Mouse (Mus musculus): ENCODE data around the gene 1700024G13Rik. TPM values are rescaled to one million over a fixed set of nuclear protein-coding genes. Genes with fewer than 3 reads are reported as not detected.
"Not testable (repeated sequence)": the region's sequence is repeated elsewhere in the genome, so short reads cannot be mapped to it uniquely, and the experiment has no call there.

1700024G13Rik gene
- total and polyA plus RNA-seq, 3 experiments = 0.53 TPM; not detected in 2

DNA sequence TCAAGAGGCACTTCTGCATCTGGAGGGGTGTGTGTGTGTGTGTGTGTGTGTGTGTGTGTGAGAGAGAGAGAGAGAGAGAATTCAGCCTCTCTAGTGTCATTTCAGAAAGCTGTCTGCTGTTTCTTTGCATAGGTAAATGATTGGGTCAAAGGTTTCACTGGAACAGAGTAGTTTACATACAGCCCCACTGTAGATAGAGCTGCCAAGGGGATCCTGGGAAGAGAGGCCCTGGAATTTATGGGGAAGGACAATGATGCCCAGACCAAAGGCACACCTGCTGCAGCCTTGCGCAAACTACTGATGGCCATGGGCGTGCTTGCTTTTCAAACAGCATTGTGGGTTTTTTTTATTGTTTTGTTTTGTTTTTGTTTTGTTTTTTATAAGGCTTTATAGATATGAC is 15.7 kb downstream of the 1700024G13Rik start:
- H3K79me2 ChIP-seq (replicated peaks; ENCODE audit: control insufficient read depth, insufficient read depth, low read length) = no peaks in the 10 kb centered on the region
- no peak overlapping the region for H3K27ac ChIP-seq
- H3K9ac ChIP-seq (ENCODE audit: low read depth, low read length) = no peak overlapping the region
- no peak for DNase-seq
- intact Hi-C loops (cut with DNase I) = no loop called here
- H3K4me1 ChIP-seq (ENCODE audit: control insufficient read depth, insufficient read depth, low read length) = no peaks in the 10 kb centered on the region
- no peak for TF ChIP-seq EP300 (IDR thresholded peaks at IDR 0.05; ENCODE audit: insufficient read depth, low read depth, low read length)
- no peak for TF ChIP-seq CTCF (IDR thresholded peaks at IDR 0.05)
- no peak for TF ChIP-seq POLR2A (IDR thresholded peaks at IDR 0.05; ENCODE audit: insufficient read depth, low read depth, low read length)
- H3K4me3 ChIP-seq = no peak overlapping the region
- 91% methylated on average over 2 of the region's 2 CpGs for WGBS
- no peaks in the 10 kb centered on the region for H3K36me3 ChIP-seq (ENCODE audit: control insufficient read depth, insufficient read depth, low read length)
- no peaks in the 10 kb centered on the region for H3K27me3 ChIP-seq (ENCODE audit: control insufficient read depth, insufficient read depth, low read length)

DNA sequence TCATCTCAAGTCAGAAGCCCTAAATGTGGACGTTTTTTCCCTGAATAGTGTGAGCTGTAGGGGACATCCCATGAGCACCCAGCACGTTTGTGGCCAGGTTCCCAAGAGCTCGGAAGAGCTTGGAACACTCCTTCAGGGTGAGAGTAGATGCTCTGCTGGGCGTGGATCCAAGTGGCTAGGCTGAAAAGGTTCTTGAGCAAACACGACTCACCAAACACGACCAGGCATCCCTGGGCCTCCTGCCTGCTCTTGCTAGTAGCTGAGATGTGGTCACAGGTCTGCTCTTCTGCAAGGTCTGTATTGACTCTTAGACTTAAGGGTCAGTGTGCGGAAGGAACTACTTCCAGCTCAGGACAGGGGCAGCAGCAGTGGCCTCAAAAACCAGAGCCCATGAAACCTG is 18.4 kb downstream of the 1700024G13Rik start:
- Histone ChIP-seq H3K36me3 (ENCODE audit: control insufficient read depth, insufficient read depth, low read length) (no peaks in the 10 kb centered on the region), H3K27me3 (ENCODE audit: control insufficient read depth, insufficient read depth, low read length) (no peaks in the 10 kb centered on the region), H3K79me2 (replicated peaks; ENCODE audit: control insufficient read depth, insufficient read depth, low read length) (no peaks in the 10 kb centered on the region), H3K9ac (ENCODE audit: low read depth, low read length) (no peak overlapping the region), H3K27ac (no peak overlapping the region), H3K4me3 (no peak overlapping the region), H3K4me1 (ENCODE audit: control insufficient read depth, insufficient read depth, low read length) (no peaks in the 10 kb centered on the region)
- DNase-seq = no peak
- TF ChIP-seq POLR2A (IDR thresholded peaks at IDR 0.05; ENCODE audit: insufficient read depth, low read depth, low read length) = no peak
- TF ChIP-seq CTCF (IDR thresholded peaks at IDR 0.05) = no peak
- no peak for TF ChIP-seq EP300 (IDR thresholded peaks at IDR 0.05; ENCODE audit: insufficient read depth, low read depth, low read length)
- intact Hi-C loops (cut with DNase I) = no loop called here
- WGBS = 53% methylated on average over 7 of the region's 7 CpGs

DNA sequence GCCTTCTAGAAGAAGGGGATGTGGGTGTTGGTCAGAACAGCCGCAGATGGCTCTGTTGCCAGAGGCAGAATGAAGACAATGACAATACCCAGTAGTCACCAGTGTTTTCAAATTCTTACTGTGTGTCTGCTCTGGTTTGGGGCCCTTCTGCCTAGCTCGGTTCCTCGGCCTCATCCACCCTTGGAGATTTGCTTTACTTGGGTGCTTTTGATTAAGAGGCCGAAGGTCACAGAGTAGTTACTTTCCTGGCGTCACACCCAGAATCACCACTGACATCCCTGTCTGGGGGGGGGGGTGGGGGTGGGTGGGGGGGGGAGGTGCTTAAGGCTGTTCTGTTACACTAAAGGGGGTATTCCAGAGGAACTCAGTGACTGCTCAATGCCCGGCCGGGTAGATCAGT is 23.8 kb downstream of the 1700024G13Rik start:
- H3K36me3 ChIP-seq (ENCODE audit: control insufficient read depth, insufficient read depth, low read length) = no peaks in the 10 kb centered on the region
- intact Hi-C loops (cut with DNase I) = no loop called here
- H3K27ac ChIP-seq = no peak overlapping the region
- no peaks in the 10 kb centered on the region for H3K79me2 ChIP-seq (replicated peaks; ENCODE audit: control insufficient read depth, insufficient read depth, low read length)
- H3K9ac ChIP-seq (ENCODE audit: low read depth, low read length) = no peak overlapping the region
- no peaks in the 10 kb centered on the region for H3K27me3 ChIP-seq (ENCODE audit: control insufficient read depth, insufficient read depth, low read length)
- TF ChIP-seq EP300 (IDR thresholded peaks at IDR 0.05; ENCODE audit: insufficient read depth, low read depth, low read length) = no peak
- no peak for TF ChIP-seq POLR2A (IDR thresholded peaks at IDR 0.05; ENCODE audit: insufficient read depth, low read depth, low read length)
- TF ChIP-seq CTCF (IDR thresholded peaks at IDR 0.05) = no peak
- no peaks in the 10 kb centered on the region for H3K4me1 ChIP-seq (ENCODE audit: control insufficient read depth, insufficient read depth, low read length)
- WGBS = 49% methylated on average over 7 of the region's 7 CpGs
- no peak for DNase-seq
- no peak overlapping the region for H3K4me3 ChIP-seq

DNA sequence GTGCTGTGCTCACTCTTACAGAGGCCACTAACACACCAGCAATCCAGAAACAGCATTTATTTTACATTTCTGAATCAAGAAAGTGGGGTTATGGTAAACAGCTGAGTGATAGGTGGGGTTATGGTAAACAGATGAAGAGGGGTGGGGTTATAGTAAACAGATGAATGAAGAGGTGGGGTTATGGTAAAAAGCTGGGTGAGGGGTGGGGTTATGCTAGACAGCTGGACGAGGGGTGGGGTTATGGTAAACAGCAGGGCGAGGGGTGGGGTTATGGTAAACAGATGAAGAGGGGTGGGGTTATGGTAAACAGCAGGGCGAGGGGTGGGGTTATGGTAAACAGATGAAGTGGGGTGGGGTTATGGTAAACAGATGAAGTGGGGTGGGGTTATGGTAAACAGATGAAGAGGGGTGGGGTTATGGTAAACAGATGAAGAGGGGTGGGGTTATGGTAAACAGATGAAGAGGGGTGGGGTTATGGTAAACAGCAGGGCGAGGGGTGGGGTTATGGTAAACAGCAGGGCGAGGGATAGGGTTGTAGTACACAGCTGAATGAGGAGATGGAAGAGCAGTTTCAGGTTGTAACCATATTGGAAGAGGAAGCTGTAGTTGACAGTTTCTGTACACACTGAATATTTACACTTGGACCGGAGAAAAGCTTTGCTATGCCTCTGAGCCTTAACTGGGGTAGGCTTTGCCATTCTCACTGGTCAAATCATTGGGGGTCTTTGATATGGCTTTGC is 36.8 kb downstream of the 1700024G13Rik start:
- H3K79me2 ChIP-seq (replicated peaks; ENCODE audit: control insufficient read depth, insufficient read depth, low read length); DNase-seq; H3K4me1 ChIP-seq (ENCODE audit: control insufficient read depth, insufficient read depth, low read length); H3K27me3 ChIP-seq (ENCODE audit: control insufficient read depth, insufficient read depth, low read length); intact Hi-C loops (cut with DNase I); H3K9ac ChIP-seq (ENCODE audit: low read depth, low read length); H3K4me3 ChIP-seq; H3K36me3 ChIP-seq (ENCODE audit: control insufficient read depth, insufficient read depth, low read length); H3K27ac ChIP-seq: not testable (repeated sequence)
- WGBS = 36% methylated on average over 6 of the region's 6 CpGs

DNA sequence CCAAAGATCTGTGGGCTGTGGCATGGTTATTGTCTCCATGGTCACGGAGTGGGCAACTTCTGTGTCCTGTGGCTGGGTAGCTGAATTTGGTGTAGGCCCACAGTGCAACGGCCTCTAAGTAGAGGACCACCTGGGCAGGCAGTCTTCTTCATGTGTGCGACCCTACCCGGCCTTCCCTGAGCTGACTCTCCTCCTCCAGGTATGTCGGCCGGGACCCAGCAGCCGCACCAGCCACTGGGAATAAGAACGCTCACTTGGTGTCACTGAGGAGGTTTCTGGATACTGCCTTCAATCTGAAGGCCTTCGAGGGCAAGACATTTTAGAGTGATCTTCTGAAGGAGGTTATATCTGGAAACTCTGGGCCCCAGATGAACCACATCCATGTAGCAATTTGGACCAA is 40.9 kb downstream of the 1700024G13Rik start:
- intact Hi-C loops (cut with DNase I) = no loop called here
- Histone ChIP-seq H3K27me3 (ENCODE audit: control insufficient read depth, insufficient read depth, low read length) (no peaks in the 10 kb centered on the region), H3K79me2 (replicated peaks; ENCODE audit: control insufficient read depth, insufficient read depth, low read length) (no peaks in the 10 kb centered on the region), H3K4me3 (no peak overlapping the region), H3K36me3 (ENCODE audit: control insufficient read depth, insufficient read depth, low read length) (no peaks in the 10 kb centered on the region), H3K9ac (ENCODE audit: low read depth, low read length) (no peak overlapping the region), H3K27ac (no peak overlapping the region), H3K4me1 (ENCODE audit: control insufficient read depth, insufficient read depth, low read length) (no peaks in the 10 kb centered on the region)
- TF ChIP-seq CTCF (IDR thresholded peaks at IDR 0.05) = no peak
- TF ChIP-seq EP300 (IDR thresholded peaks at IDR 0.05; ENCODE audit: insufficient read depth, low read depth, low read length) = no peak
- no peak for TF ChIP-seq POLR2A (IDR thresholded peaks at IDR 0.05; ENCODE audit: insufficient read depth, low read depth, low read length)
- WGBS = 92% methylated on average over 9 of the region's 9 CpGs
- no peak for DNase-seq

DNA sequence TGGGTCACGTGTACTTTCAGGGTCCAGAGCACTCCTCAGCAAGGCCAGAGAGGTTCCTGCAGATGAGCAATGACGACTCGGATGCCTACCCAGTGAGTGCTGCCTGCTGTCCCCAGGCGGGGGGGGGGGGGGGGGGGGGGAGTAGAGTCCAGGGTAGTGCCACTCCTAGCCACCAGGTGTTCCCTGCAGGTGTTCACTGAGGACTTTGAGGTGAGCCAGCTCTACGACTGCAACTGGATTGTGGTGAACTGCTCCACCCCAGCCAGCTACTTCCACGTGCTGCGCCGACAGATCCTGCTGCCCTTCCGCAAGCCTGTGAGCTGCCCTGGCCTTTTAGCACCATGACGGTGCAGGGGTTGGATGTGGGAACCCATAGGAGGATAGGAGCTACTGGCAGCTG is 43.5 kb downstream of the 1700024G13Rik start:
- intact Hi-C loops (cut with DNase I) = no loop called here
- H3K36me3 ChIP-seq (ENCODE audit: control insufficient read depth, insufficient read depth, low read length) = no peaks in the 10 kb centered on the region
- WGBS = 79% methylated on average over 10 of the region's 10 CpGs

More for the DNA sequence above, 43.5 kb downstream of the 1700024G13Rik start:
- Histone ChIP-seq H3K27me3 (ENCODE audit: control insufficient read depth, insufficient read depth, low read length) (no peaks in the 10 kb centered on the region), H3K9ac (ENCODE audit: low read depth, low read length) (no peak overlapping the region), H3K27ac (no peak overlapping the region), H3K4me3 (no peak overlapping the region), H3K4me1 (ENCODE audit: control insufficient read depth, insufficient read depth, low read length) (no peaks in the 10 kb centered on the region), H3K79me2 (replicated peaks; ENCODE audit: control insufficient read depth, insufficient read depth, low read length) (no peaks in the 10 kb centered on the region)
- no peak for TF ChIP-seq EP300 (IDR thresholded peaks at IDR 0.05; ENCODE audit: insufficient read depth, low read depth, low read length)
- no peak for TF ChIP-seq CTCF (IDR thresholded peaks at IDR 0.05)
- no peak for TF ChIP-seq POLR2A (IDR thresholded peaks at IDR 0.05; ENCODE audit: insufficient read depth, low read depth, low read length)
- no peak for DNase-seq
